Mouse (Mus musculus): ENCODE measurements at regions not wholly inside any gene's neighbourhood (a gene's known extent, or its start where the extent isn't known, plus 50 kb on each side); places are given as distances from the start of the nearest gene placed in this dataset.

GRCm38 (mm10) chr13:71874986-71875385 lies 88.5 kb downstream of the Irx1 start:
- no peak for TF ChIP-seq POLR2A (IDR thresholded peaks at IDR 0.05; ENCODE audit: low read depth, low read length)
- TF ChIP-seq CTCF (IDR thresholded peaks at IDR 0.05; ENCODE audit: extremely low read depth, insufficient read depth, insufficient read length, insufficient replicate concordance): no peak

Measured in spleen, adult 2 months (tissue).